Mouse (Mus musculus) erythroblast, adult 5-6 weeks (primary cell): ENCODE data around the gene Gnb1l. TPM values are rescaled to one million over a fixed set of nuclear protein-coding genes. Genes with fewer than 3 reads are reported as not detected.

Experiments used
- ATAC-seq: replicated peaks from 2 replicates; pipeline ENCODE4 v1.8.0; 2016; ENCODE audit warnings: moderate number of reproducible peaks, mild to moderate bottlenecking, moderate TSS enrichment, inconsistent platforms; ENCODE audit not compliant: poor library complexity, low FRiP score, severe bottlenecking
- total RNA-seq, 2 experiments: library from RNA; stranded (forward) in 1 of 2; stranded (reverse) in 1 of 2; fragments of 150-400 nt in 1 of 2; fragments of 200-764, 138-1000 nt in 1 of 2; gene quantifications; 2 replicates each; pipeline versions ENCODE4 v1.2.3 to v1.2.4; 2015 to 2017; ENCODE audit warnings: low replicate concordance in 2 of 2

Gnb1l gene
- total RNA-seq, 2 experiments from 2014 or later = 0.94 to 10.6 TPM

DNA sequence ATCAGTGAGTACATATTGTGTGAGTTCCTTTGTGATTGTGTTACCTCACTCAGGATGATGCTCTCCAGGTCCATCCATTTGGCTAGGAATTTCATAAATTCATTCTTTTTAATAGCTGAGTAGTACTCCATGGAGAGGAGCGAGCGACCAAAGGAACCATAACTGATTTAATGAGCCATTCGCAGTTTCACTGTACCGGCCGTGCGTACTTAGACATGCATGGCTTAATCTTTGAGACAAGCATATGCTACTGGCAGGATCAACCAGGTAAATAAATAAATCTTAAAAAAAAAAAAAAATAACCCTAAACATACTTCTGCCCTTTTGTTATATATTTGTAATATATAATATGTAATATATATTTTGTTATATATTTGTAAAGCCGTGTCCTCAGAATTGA is 34.5 kb downstream of the Gnb1l start:
- ATAC-seq = peak; percentile 100

DNA sequence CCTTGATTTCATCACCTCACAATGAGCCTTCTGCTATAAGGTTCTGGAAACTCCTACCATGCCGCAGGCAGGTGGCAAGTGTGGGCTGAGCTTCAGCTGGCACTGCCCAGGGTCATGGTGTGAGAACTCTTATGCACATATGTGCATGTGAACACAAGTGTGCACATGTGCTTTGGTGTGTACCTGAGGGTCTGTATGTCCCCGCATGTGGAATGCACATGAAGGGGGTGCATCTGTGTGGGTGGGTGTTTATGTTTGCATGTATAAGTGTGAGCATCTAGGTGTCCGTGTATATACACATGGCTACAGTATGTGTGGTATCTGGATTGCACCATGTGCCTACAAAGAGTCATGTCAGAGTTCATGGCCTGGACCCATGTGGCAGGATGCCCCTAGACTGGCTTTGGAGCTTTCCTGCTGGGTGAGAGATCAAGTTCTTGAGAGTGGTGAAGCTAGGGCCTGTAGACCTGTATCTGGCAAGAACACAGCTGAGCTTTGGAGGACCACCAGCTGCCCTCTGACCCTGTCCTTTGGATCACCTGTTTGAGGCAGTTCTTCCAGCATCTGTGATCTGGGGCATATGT is 39.0 kb downstream of the Gnb1l start:
- ATAC-seq = no peak

DNA sequence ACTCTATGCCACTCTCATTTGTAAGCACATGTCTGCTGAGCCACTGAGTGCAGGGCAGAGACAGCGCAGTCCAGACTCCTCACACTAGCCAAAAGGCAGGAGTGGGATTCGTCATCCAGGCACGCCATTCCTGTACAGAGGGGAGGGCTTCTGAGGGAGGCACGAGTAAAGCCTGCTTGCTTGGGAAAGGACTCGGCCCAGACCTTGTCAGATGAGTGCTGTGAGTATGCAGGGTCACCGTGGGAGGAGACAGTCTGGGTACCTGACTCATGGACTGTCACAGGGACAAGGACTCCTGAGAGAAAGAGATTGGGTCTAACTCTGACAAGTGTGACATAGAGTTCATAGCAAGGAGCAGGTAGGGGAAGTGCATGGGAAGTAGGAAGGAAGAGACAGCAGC is 40.8 kb downstream of the Gnb1l start:
- no peak for ATAC-seq

DNA sequence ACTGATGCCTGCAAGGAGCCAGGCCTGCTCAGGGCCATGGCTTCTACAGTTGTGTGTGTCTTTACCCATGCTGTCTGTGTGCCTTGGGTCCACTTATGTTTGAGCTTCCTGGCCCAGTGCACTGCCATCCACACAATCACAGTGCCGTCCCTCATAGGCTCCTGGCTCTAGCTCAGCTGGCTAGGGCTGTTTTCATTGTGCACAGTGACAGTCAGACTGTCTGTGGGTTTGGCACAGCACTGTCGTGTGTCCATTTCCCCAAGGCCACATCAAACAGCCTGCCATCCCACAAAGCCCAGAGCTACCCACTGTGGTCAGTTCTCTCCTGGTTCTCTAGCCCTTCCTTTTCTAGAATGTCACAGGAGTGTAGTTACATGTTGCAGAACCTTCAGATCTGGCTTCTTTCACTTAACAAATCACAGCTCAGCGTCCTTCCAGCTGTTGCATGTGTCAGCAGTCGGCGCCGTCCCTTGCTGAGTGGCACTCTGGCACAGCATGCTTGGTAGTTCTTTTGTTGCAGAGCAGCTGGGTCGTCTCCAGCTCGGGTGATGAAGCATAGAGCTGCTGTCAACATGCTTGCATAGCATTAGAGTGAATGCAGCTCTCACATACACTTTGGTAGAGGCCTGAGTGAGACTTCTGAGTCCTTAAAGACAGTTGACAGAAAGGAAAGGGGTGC is 44.8 kb downstream of the Gnb1l start:
- no peak for ATAC-seq

DNA sequence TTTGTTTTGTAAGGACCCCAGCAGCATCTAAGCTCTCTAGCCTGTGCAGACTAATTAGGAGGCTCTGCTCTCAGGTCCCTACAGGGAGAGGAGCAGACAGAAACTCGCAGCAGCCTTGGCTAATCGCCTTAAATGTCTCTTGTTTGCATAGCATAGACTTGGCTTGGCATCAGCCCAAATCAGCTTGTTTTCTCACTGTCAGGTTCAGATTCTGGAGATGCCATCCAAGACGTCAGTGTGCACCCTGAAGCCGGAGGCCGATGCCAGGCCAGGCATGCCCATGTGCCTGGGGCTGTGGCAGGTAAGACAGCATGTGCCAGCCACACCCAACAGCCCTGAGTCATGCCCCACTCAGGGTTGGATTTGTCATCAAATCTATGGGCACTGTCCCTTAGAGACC is 49.4 kb downstream of the Gnb1l start:
- no peak for ATAC-seq

DNA sequence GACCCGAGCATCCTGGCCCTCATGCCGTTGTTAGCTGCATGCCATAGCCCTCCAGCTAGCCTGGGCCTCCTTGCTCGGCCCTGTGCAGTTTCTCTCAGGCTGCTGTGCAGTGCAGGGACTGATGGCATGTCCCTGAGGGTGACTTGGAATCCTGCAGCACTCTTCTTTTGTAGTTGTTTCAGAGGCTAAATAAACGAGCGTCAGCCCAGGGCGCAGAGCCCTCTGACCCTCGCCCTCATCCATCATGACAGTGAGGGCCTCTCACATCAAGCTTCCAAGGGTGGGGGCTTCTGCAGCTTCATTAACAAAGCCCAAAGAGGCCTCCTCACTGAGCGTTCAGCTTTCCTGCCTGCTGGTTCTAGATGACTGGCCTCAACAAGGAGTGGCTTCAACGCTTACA is 53.1 kb downstream of the Gnb1l start:
- no peak for ATAC-seq

DNA sequence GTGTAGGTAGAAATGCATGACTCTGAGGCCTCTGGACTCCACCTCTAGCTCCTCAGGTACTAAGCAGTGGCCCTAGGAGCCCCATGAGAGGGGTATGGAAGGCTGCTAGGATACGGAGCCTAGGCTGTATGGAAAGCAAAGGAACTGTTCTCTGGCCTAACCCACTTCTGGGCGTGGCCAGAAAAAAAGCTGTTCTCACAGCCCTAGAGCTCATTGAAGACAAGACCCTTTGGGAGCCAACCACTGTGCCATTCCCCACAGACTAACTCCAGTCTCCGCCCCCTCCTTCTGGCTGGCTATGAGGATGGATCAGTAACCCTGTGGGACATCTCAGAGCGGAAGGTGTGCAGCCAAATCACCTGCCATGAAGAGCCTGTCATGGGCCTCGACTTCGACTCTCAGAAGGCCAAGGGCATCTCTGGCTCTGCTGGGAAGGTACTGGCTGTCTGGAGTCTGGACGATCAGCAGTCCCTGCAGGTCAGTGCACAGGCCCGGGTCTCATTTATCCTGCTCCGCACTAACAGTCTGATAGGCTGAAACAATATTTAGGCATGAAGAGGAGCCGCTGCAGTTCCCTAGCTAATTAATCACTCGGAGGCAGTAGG is 53.7 kb downstream of the Gnb1l start:
- ATAC-seq = no peak

DNA sequence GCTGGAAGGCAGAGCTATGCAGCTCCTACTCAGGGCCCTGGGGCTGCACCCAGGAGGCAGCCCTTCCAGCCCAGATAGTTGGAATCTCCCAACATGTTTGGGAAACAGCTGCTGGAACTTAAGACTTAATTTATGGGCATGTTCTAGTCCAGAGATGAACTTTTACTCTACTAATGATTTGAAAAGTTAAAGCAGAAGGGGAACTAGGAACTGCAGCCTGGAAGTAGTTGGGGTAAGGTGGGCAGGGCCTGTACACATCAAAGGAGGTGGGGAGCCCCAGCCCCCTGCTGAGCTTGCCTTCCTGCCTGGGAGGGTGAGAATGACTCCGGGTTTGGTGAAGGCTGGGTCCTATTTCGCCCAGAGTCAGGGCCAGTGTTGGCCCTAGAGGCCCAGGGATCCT is 56.2 kb downstream of the Gnb1l start:
- no peak for ATAC-seq

DNA sequence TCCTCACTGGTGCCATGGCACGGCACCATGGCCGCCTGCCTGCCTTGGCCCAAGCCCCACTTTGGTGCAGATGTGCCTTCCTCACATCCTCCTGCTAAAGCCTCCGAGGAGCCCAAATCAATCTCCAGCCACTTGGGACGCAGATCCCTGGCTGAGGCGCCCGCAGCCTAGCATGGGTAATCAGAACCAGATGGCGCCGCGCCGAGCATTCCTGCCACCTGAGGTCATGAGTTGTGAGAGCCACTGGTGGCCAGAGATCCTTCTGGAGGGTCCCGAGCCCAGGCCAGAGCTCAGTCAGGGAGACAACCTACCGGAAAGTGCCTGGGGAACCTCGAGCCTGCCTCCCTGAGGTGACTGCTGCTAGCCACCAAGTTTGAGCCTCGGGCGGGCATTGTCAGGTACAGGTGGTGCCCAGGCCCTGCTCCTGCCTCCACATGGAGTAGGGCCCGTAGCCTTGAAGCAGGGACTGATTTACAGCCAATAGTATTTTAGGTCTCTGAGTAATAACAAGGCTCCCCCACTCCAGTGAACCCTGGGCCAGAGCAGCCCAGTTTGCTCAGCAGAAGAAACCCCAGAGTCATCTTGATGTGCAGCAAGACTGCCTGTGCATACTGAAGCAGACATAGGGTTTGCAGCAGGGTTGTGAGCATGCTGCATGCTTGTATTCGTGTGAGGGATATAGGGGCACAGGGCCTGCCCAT is 56.9 kb downstream of the Gnb1l start:
- no peak for ATAC-seq

DNA sequence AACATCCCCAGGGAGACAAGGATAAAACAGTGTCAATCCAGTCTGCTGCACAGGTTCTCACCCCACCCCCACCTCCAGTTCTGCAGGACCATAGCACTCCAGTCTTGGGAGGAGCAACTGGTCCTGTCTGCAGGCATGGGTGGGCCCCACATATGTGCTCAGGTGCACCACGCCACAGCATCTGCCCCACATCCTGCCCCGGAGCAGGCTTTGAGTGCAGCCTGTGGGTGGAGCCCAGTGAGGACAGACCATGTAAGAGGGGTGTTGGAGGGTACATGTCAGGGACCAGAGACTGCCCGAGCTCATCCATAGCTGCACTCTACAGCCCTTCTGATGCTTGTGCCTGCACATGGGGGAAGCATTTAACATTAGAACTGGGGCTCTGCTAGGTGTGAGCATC is 57.9 kb downstream of the Gnb1l start:
- no peak for ATAC-seq

DNA sequence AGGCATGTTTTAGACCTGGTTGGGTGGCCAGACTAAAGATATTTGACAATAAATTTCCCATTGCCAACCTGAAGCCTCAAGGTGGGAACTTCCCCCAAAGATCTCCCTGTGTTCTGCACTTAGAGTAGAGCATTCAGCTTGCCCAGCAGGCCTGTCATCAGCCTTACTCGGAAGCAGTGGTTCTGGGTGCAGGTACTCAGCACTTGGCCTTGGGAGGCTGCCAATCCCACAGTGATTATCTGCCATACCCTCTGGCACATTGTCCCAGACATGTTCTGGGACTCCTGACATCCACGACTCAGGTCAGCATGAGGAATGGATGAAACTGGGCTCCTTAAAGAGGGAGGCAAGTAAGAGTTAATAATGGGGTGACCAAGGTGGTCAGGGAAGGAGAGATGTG is 66.0 kb downstream of the Gnb1l start:
- no peak for ATAC-seq

DNA sequence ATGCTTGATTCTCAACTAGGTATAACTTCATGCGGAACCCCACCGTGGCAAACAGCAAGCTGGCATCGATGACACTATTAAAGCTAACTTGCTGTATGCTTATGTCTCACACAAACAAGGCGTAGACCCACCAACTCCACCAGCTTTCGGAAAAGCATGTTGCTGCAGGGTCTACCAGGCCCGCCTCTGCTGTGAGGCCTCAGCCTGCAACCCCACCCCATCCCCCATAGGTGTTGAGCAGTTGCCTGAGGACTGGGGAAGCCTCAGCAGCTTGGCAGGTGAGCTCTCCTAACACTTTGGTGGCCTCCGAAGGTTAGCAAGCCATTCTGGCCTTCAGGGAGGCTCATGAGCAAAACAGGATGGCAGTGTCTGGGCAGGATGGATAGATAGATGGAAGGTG is 70.1 kb downstream of the Gnb1l start:
- no peak for ATAC-seq

DNA sequence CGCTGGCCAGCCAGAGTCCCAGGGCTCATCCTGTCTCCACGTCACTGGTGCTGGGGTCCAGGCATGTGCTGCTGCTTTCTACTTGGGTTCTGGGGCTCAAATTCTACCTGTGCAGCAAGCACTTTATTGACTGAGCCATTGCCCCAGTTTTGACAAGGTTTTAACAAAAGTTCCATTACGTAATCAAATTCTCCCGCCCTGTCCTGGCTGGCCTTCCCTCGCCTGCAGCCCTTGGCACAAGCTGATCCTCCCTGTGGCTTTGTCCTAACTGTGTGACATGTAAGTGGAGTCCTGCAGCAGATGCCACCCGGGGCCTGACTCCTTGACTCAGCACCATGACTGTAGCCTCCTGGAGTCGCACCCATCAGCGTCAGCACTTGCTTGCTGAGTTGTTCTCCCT is 75.7 kb downstream of the Gnb1l start:
- ATAC-seq = no peak

DNA sequence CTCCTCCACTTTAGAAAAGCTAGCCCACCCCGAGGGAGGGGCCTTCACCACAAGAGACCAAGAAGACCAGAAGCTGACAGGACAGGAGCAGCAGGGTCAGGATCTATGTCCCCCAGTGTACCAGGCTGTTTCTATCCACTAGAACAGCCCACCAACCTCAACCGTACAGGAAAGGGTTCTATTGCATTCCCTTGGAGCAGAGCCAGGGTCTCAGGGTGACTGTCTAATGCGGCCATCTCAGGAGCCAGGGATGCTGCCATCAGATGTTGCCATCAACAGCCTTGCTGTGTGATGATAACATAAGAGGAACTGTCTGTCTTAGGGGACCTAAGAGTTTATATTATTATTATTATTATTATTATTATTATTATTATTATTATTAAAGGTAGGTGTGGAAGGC is 78.6 kb downstream of the Gnb1l start:
- no peak for ATAC-seq

DNA sequence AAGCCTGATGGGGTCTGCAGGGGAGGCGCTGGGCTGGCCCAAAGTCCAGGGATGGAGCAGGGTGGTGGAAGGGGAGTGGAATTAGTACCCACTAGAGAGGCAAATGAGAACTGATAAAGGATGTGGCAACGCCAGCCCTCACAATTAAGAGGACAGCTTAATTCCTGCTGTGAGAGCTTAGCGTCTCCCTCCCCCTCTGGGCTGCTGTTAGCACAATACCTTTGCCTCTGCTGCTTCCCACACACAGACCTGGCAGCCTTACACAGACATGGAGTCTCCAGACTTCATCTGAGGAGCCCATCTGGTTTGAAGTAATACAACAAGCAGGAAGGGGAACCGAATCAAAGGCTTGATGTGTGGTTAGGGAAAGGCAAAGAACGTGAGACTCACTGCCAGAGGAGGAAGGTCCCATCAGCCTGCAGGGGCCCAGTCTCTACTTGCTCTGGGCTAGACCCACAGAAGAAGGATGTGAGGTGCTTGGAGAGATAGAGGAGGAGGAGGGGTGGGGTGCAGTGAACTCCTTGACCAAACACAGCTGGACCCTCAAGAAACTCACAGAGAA is 79.2 kb downstream of the Gnb1l start:
- ATAC-seq = no peak

DNA sequence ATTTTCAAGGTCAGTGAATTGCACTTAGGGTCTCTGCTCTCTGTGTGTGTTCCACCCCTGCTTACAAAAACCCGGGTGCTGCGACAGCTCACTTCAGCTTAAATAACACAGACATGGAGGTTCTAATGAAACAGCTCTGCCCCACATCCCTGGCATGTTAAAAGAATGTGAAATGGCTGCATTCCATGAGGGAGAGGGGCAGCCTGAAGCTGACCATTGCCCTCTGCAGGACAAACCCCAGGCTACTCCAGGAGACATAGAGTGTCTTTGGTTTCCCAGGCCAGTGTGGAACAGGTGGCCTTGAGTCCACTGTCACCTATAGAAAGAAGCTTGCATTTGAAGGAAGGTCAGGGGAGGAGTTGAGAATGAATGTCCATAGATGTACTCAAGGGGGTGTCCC is 81.9 kb downstream of the Gnb1l start:
- no peak for ATAC-seq

DNA sequence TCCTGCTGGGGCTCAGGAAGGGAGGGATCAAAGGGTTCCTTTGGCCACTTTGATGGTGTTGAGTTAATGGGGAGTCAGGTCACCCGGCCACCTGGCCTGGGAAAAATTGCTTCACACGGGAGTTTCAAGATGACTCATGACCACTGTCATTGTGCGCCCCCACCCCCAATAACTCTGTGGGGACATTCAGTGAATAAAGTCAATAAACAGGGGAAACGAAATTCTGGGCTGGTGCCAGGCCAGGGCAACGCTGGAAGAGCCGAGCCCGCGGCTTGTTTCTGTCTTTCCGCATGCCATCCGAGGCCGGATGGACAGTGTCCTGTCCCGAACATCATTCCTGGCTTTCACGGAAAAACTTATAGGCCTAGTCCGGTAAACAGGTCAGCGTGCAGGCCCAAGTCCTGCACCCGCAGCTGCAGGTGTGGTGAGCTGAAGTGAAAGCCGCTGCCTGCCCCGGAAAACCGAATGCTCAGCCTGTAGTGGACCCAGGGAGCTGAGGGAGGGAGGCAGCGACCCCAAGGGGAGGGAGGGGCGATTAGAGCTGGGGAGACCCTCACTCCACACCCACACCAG is 82.6 kb downstream of the Gnb1l start:
- ATAC-seq = no peak

DNA sequence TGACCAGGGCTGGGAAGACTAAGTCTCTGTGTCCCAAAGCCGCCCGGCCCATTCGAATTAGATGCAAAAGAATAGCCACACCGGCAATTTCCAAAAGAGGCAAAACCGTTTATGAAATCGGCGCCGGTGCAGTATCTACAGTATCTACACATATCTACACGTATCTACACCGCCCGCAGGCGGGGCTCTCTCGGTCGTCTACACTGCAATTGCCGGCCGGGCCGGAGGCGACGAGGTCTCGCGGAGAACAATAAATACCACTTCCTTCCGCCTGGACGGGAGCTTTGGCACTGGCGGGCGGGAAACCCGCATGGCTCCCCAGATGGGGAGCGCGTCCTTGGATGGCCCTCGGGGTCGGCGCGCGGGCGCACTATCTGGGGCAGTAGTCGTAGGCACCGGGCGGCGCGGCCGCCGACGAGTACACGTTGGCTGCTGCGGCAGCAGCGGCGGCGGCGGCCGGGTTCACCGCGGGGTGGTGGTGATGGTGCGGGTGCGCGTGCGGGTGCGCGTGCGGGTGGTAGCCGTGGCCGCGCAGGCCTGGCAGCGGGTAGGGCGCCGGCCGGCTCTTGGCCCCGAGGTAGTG is 83.2 kb downstream of the Gnb1l start:
- ATAC-seq = no peak

DNA sequence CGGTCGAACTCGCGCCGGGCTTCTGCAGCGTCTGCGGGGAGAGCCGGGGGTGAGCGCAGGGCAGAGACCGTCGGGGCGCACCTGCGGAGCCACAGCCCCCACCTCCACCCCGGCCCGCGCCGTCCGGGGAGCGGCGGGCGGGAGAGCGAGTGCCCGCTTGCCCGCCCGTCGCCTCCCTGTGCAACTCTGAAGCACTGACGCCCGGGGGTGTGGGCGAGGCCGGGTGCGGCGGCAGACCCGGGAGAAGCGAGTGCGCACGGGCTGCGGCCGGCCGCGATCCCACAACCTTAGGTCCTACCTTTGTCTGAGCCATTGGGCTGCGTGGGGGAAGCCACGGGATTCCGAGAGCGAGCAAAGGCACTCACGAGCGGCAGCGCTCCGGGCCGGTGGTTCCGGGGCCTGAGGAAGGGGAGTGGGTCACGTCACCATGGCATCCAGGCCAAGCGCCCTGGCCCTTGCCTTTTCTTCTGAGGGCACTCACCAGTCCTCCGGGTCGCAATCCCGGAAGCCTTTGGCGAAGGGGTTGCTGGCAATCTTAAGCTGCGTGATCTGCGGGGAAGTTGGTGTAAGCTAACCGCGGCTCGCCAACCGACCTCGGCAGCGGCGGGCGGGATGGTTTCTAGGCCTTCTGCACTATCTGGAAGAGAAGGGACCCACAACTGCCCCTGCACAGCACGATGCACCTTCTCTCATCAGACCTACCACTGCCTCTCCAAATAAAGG is 84.1 kb downstream of the Gnb1l start:
- no peak for ATAC-seq
